Mouse (Mus musculus) heart, postnatal 0 days (tissue): Measurements from ENCODE around the gene Ubtd1.

Experiments
- CTCF ChIP-seq: IDR thresholded peaks from 2 replicates; pipeline ENCODE4 v1.5.1; 2016; ENCODE audit warnings: antibody characterized with exemption, control low read depth, low read depth
- EP300 ChIP-seq: IDR thresholded peaks from 2 replicates; pipeline ENCODE4 v1.6.1; 2016; ENCODE audit warnings: antibody characterized with exemption, low read depth

GRCm38 (mm10) chr19:42079006-42079405, 97.4 kb downstream of the Ubtd1 start:
- no peak for TF ChIP-seq EP300
- no peak for TF ChIP-seq CTCF
